Mouse (Mus musculus): ENCODE data around the gene Uqcr11.

Gene Uqcr11

DNA sequence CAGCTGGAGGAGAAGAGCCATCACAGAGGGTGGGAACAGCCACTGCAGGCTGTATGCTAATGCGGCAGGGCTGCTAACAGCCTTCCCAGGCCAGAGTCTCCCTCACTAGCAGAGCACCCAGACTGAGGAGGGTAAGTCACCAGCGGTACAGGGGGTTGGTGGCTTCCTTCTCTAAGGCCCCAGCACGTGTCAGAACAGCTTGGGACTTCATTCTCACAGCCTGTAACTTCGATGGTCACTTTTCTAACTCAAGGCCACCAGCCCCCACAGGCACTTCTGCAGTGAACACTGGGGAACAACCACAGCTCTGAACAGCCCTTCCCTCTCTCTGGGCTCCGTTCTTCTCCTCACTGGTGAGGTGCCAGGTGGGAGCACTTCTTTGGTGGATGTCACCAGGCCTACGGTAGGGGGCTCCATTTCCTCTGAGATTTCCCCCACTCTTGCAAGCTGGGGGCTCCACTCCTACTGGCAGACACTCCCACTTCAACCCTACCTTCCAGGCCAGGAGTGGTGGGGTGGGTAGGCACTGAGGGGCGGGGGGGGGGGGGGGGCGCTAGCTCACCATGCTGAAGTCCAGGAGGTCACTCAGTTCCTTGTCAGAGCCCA is 23.8 kb upstream of the Uqcr11 start:
- no peak for DNase-seq

DNA sequence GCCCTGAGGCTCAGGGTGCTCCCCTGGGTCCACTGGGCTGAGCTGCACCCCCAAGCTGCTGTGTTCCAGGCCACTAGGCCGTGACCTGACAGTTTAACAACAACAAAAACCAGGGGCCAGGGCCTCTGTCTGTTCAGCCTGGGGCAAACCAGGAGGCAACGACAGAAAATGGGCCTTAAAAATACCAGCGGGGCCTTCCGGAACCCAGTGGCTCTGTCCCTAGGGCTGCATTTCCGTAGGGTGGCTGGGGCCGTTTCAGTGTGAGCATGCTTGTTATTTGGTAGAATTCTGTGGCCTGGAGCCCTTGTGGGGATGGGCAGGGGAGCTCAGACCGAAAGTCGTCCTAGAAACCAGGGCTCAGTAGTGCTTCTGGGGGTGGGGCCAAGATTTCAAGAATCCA is 23.2 kb upstream of the Uqcr11 start:
- DNase-seq = no peak

DNA sequence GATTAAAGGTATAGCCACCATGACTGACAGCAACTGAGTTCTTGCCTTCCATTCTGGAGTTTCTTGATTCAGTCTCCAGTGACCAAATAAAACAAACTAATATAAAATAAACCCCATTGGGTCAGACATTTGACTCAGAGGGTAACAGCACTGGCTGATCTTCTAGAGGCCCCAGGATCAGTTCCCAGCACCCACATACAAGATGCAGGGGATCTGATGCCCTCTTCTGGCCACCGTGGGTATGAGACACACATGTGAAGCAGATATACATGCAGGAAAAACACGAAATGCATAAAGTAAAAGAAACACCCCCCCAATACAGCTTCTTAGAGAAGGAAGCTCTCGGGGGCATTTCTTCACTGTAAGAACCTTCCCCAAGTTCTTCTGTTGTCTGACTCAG is 18.4 kb upstream of the Uqcr11 start:
- DNase-seq = no peak

DNA sequence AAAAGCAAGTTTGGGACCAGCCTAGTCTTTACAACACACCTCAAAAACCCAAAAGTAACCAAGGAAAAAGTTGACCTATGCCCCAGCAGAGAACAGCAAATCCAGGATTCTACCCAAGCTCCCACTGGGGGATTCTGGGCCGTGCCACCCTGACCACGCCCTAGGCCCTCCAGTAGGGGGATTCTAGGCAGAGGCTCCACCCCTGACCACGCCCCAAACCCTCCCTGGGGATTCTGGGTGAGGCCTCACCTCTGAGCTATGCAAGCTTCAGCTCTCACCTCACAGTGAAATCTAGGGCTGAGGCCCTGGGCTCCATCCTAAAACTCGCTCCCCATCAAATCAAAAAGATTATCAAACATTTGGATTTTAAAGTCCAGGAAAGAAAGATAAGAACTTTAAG is 16.9 kb upstream of the Uqcr11 start:
- DNase-seq = peak; percentile 63

DNA sequence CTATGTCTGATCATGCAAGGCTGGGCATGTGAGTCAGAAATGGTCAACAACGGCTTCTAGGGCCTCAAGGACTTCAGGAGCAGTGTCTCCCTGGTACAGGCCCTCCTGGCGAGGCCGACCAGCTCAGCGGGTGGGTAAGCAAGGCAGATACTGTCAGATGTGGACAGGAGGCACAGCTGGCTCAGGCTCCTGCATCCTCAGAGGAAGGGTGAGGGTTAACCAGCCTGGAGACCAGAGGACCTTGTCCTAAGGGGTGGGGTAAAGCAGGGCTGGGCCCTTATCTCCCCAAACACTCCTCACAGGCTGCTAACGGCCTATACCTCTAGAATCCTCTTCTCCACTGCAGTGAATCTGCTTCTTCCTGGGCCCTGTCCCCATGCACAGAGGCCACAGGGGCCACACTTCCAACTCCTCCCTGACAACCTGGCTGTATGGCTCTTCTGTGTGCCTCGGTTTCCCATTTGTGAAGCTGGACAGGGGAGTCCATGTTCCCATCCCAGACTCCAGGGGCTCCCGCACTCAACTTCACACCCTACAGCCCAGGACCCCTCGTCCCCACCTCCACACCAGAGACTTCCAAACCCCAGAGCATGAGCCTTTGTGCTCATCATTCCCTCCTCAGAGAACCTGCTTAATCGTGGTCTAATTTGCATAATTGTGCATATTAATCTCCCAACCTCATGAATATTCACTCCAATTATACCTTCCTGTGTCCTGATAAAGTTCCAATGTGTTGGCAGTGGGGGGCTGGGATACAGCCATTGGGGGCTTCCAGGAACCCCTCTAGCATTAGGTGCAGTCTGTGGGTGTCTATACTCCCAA is 15.2 kb upstream of the Uqcr11 start:
- no peak for DNase-seq

DNA sequence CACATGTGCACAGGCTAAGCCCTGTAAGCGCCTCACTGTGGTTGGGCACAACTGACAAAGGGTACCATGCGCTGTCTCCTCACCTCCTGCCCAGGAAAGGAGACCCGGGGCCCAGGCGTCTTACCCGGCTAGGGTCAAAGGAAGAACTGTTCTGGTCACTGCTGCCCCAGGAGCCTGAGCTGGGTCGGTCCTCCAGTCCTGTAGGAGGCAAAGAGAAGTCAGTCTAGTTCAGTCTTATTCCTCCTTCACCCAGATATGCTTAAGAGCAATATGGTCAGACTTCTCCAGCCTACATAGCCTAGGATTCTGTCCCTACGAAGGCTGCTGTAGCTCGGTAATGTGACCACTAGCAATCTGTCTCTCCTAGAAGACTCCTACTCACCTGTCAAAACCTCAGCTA is 14.6 kb upstream of the Uqcr11 start:
- DNase-seq = no peak

DNA sequence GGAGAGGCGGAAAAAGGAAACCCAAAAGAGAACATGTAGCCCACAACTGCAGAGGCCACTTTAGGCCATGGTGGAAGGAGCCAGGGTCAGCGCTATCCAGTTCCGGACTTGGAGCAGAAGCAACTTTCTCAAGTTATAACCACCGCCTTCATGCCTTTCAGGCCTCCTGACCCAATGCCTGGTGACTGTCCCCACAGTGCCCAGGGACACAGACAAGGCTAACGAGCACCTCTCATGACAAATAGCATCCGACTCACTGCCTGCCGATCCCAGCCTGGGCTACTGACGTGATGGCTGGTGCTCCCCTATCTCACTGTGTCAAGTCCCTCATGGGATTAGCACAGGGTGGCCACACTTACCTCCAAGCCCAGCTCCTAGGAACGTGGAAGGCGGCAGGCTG is 14.1 kb upstream of the Uqcr11 start:
- DNase-seq = no peak

DNA sequence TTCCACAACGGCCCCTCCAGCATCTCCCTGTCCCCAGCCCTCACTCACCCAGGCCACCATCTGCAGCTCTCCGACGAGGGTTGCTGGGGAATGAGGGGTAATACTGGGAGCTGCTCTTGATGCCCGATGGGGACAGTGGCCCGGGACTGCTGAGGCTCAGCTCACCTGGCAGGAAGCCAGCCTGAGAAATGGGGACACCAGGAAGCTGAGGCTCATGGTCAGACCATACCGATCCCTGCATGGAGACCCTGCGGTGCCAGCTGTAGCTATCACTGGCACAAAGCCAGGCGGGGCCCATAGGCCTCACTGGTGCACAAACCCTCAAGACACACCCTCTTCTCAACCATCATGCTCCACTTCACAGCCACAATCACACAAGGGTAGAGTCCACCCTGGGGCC is 12.8 kb upstream of the Uqcr11 start:
- no peak for DNase-seq

DNA sequence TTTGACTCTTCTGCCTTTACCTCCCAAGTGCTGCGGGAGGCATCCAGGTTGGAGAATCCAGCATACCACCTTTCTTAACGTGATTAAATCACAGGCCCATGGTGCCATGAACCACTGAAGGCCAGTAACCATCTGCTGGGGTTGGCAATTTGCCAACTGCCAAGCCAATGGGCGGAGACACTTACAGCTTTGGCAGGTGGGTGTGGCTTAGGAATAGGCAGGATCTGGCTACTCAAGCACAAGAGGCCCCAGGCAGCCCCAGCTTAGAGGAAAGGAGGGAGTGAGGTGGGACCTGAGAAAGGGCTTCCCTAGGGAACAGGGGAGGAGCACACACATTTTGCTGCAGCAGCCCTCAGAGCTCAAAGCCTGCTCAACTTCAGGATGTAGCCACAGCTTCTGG is 11.7 kb upstream of the Uqcr11 start:
- peak; percentile 58 for DNase-seq

DNA sequence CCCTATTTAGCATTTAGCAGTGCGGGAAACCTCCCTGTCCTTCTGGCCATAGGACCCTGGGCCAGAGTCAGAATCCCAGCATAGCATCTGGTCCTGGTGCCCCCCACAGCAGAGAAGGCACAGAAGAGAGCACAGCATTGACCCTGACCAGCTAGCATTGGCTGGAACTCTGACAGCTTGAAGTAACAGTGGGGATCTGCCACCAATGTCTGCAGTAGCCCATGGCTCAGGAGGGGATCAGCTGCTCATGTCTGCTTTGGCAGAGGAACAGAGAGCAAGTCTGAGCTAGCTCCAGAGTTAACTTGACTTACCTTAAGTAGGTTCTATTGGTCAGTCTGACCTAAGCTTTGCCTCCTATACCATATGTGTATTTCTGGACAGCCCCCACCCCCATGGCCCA is 11.2 kb upstream of the Uqcr11 start:
- DNase-seq = no peak

DNA sequence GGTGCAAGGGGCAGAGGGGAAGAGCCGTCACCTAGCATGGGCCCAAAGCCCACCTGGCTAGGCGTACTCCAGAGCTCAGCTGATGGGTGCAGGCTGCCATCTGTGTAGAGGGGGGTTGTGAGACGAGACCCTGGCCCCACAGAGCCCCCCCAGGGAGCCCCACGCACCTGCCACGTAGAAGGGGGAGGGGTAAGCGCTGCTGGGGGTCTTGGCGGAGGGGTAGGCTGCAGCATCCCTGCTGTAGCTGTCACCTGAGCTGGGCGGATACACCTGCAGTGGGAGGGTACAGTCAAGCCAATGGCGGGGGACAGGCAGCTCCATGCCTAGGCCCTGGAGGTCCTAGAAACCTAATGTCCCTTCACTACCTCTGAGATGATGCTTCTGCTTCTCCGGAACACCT is 10.7 kb upstream of the Uqcr11 start:
- DNase-seq = no peak

DNA sequence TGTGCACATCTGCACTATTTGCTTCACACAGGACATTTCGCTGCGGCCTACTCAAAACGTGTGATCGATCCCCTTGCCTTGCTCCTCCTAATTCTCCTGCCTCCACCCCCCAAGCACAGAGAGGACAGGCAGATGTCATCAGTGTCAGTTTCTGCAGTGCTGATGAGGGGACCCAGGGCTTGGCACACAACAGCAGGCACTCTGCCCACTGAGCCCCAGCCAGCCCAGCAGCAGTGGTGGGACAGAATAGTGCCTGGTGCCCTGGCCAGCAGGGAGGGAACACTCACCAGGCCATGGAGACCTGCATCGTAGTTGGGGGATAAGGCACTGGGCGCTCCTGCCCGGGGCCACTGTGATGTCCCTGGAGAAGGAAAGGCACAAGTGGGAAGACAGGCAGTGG is 8.9 kb upstream of the Uqcr11 start:
- DNase-seq = no peak

DNA sequence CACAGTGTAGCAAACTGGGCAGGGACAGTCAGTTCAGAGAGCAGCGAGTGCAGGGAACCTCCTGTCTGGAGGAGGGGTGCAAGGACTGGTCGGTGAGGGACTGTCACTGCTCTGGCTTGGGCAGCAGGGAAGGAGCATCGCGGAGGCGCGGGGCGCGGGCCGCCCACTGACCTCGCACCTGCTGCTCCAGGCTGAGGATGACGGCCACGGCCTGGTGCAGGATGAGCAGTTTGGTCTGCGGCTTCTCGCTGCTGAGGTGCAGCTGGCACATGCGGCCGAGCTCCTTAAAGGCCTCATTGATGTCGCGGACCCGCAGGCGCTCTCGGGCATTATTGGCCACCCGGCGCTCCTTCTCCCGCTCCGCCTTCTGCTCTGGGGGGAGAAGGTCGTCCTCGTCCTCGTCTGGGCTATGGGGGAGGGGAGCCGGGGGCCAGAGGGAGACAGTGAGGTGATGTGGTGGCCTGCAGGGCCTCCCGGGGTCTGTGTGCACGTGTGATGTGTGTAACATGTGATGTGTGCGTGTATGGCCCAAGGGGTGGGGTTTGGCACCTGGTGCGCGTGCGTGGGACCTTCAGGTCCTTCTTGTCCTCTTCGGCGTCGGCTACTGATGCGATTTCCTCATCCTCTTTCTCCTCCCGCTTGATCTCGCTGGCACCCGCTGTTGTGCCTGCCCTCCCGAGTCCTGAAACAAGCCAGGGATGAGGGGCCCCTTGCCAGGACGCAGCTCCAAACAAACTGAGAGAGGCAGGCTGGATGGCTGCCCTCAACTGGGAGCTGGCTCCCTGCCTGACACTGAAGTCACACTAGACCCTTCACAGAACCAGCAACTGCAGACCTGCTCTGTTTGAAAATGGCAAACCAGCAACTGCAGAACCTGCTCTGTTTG is 6.3 kb upstream of the Uqcr11 start:
- peak; percentile 91 for DNase-seq

DNA sequence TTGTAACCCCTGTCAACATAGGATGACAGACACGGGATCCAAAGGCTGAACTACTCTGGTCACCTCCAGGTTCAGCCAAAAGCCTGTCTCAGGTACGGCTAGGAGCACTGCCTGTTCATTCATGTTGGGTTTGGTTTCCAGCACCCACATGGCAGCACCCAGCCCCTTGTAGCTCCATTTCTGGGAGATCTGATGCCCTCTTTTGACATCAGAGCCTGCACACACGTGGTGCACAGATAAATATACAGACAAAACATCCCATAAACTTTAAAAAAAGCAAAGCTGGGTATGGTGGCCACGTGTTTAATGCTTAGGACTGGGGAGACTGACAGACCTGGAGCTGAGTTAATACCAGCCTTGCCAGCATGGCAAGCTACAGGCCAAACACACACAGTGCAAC is 1.3 kb upstream of the Uqcr11 start:
- DNase-seq = no peak

DNA sequence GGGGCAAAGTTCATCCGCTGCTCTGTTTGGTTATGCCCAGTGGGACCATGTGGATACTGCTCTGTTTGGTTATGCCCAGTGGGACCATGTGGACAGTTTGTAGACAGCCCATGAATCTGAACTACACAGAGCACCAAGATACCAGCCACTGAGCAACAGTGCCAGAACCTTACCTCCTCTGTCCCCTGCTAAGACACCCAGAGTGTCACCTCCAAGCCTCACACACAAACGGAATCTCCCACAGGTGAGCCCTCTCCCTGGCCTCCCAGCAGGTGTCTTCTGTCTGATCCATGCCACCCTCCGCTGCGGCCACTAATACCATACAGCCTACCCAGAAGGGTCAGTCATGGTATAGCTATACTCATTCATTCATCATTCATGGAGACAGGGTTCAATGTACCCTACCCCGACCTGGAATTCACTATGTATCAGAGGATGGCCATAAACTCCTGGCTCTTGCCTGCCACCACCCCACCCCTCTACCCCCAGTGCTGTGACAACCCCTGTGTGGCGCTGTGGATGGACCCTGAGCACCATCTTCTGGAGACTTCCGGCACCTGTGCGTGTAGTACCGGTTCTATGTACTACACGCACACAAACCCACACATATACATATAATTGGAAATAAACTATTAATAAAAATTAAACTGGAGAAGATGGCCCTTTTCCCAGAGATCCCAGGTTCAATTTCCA is 1.0 kb downstream of the Uqcr11 start:
- no peak for DNase-seq

DNA sequence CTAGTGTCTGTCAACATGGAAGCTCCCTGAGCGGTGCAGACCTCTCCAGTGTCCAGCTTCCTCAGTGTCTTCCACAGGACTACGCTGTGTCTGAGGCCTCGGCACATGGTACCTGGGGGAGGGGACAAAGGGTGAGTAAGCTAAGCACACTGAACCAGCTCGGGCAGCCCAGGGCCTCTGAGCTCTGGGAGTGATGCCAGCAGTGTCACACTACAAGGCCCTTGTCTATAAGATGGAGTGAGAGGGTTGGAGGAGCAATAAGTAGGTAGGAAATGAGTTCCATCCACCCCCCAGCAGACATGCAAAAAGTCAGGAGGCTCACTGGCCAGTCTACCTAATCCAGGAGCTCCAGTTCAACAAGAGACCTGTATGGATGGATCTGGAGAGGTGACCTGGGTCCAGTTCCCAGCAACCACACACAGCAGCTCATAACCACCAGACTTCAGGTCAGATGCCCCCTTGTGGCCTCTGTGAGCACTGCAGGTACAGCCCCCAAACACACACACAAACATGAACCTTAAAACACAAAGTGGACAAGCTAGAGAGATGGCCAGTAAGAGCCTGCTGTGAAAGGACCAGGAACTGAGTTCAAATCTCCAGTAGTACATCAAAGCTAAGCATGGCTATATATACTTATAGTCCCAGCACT is 3.5 kb downstream of the Uqcr11 start:
- DNase-seq = peak; percentile 48

DNA sequence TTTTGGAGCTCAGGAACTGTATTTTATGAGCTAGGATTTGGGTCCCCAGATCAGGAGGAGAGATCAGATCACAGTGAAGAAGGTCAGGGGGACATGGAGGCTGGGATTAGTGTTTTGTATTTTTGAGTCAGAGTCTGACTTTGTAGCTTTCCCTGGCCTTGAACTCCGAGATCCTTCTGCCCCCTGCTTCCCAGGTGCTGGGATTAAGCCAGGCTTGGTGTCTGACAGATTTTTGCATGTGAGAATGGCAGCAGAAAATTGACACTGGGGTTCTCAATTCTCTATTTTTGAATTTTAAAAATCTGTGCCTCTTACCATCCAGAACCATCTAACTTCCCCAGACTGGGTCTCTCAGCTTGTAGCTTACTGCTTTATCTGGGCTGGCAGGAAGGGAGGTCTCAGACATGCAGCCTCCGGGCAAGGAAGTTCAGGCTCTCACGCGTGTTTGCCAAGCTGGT is 5.9 kb downstream of the Uqcr11 start:
- no peak for DNase-seq

DNA sequence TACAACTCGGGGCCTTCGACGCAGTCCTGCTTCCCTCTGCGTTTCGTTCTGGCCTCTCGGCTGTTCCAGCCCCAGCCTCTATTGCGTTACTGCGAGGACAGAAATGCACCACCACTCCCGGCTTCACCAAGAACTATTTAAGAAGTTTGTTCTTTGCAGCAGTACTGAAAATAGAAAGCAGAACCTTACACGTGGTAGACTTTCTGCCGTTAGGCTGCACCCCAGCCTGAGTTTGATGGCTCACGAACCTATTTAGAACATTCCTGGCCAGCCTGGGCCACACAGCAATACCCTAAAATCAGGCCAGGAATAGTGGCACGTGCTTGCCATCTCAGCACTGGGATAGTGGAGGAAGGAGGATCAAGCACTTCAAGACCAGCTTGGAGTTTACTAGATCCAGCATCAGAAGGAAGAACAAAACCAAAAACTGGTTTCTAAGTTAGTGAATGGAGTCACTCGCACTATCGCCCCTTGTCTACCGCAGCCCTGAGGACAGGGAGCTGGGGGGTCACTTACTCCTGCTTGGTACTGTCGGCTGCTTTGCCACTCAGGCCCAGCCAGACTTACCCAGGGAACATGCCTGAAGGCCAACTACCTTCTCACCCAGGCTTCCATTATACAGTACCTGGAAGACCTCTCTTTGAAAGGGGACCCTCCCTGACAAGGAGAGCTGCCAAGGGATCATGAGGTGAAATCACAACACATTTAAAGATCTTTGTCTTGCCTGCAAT is 6.5 kb downstream of the Uqcr11 start:
- no peak for DNase-seq

DNA sequence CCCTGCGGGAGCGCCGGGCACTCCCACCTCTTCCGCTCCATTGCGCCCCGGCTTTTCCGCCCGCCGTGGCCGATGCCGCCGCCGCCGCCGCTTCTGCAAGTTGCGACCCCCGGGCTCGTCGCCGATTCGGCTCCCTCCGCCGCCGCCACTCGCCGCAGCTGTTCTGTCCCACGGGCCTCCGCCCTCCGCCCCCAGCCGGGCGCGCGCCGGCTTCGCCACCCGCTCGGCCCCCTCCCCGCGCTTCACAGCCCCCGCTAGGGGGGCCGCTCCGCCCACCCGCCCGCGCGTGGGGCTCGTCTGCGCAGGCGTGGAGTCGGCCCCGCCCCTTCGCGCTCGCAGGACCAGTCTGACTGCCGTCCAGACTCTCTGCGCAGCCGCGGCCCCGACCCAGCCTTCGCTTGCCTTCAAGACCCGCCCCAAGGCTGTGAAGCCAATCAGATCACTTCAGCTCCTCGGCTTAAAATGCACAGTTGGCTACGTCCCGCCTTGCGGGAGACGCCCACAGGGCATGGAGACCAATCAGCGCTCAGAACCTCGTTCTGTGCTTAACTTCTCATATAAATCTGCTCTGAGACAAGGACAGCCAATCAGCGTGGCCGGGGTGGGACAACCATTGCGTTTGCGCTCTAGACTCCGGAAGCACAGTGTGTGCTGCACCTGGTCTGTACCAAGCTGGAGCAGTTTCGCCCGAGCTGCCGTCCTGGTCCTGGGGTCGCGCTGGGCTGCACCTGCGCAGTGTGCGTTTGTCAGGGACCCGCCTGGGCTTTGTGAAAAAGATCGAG is 7.2 kb downstream of the Uqcr11 start, which contains the start of gene Mbd3:
Mbd3 (minus strand) TSS at position 360 of the 782 bp plus-strand sequence.
- peak; percentile 100 for DNase-seq

DNA sequence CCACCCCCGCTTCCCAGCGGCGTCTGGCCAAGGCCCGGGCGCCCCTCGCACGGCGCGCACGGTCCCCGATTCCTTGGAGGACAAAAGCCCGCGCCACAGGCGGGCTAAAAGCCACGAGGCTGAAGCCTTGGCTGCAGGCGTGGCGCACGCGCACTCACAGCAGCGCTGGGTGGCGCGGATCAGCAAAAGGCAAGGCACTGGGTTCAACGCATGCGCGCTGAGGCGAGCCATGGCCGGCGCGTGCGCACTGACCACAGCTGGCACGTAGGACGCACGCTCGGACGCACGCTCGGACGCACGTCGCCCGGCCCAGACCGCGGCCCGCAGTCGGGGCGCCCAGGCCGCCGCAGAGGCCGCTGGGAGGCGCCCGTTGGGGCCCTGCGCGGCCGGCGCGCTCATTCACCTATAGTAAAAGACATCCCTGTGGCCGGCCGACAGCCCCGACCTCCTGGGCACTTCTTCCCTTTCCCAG is 7.9 kb downstream of the Uqcr11 start:
- DNase-seq = peak; percentile 99

DNA sequence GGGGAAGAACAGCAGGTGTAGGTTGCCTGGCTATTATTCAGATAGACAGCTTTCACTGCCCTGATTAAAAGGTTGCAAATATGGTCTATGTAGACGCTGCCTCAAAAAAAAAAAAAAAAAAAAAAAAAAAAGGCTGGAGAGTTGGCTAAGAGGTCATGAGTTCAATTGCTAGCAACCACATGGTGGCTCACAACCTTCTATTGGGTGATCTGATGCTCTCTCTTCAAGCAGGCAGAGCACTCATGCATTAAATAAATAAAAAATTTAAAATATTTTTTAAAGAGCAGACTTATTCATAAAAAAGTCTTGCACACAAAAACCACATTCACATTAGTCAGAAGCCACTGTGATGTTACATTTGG is 8.5 kb downstream of the Uqcr11 start:
- no peak for DNase-seq
